Mouse (Mus musculus) heart, adult 8-10 months (tissue): ENCODE measurements around the gene Exosc5. TPM values are rescaled to one million over a fixed set of nuclear protein-coding genes. Genes with fewer than 3 reads are reported as not detected.

Experiments
- DNase-seq: peaks from one replicate; pipeline ENCODE4 v3.0.0; 2022; ENCODE audit warnings: low spot score
- total RNA-seq, 4 experiments: library from RNA; stranded (reverse); gene quantifications; 2 replicates each; pipeline ENCODE4 v1.2.4; 2022

The Exosc5 gene
- total RNA-seq, 4 experiments from 2014 or later = 17.5 to 20.4 (median 19.3) TPM

DNA sequence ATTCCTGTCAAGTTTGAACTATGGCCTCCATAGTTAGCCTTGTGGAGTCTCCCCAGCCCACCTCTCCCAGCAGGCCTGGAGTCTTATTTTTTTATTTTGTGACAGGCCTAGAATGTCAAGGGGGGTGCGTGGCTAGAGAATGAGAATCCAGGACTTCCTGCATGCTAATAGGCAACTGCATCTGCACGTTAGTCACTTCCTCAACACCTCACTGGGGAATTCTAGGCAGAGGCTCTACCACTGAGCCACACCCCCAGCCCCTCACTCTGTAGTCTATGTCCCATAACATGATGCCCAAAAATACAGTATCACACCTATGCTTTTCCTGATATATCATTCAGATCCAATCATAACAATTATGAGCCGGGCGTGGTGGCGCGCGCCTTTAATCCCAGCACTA is 18.0 kb downstream of the Exosc5 start:
- no peak for DNase-seq

DNA sequence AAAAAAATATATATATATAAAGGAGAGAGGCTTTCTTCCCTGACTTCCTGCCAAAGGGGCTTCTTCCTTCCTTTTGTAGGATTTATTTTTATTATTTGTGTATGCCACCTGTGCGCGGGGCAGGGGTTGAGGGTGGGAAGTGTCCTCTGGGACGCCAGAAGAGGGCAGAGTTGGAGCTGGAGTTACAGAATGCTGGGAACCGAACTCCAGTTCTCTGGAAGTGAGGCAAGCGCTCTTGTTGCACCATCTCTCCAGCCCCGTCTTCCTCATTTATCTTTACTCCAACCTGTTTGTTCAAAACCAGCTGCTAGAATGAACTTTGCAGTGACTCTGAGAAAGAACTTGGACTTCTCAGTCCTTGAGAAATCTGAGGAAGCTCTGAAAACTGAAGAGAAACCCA is 21.0 kb downstream of the Exosc5 start:
- no peak for DNase-seq

DNA sequence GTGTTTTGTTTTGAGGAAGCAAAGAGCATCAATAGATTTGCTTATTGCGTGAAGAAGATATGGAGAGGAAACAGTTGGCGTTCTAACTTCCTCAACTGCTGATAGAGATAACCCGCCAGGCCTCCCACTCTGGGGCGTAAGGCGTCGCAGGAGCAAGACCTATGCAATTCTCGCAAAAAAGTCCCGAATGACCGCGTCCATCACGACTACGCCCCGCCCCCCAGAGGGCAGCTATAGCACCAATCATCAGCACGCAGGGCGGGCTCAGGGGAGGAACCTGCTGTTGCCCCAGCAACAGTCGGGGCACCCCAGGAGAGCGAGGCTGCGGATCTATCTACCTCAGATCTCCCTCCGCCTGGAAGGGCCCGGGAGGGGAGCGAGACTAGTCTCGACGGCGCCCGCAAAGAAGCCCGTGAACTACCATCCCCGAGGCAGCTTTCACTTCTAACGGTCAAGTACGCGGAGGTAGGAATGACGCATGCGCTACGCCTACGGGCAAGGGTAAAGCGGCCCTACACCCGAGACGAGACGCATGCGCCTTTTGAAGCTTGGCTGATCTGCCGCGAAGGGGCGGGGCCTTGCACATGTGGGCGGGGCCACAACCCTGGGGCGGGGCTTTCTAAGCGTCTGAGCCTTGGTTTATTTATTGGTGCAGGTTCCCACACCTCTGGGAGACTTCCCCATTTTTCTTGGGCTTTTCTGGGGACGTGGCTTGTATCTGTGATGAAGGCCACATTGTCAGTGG is 21.7 kb downstream of the Exosc5 start, which contains the start of gene B9d2:
Gene B9d2 (plus strand): TSS at position 267 of the 745 bp plus-strand sequence.
- DNase-seq = peak; percentile 96

DNA sequence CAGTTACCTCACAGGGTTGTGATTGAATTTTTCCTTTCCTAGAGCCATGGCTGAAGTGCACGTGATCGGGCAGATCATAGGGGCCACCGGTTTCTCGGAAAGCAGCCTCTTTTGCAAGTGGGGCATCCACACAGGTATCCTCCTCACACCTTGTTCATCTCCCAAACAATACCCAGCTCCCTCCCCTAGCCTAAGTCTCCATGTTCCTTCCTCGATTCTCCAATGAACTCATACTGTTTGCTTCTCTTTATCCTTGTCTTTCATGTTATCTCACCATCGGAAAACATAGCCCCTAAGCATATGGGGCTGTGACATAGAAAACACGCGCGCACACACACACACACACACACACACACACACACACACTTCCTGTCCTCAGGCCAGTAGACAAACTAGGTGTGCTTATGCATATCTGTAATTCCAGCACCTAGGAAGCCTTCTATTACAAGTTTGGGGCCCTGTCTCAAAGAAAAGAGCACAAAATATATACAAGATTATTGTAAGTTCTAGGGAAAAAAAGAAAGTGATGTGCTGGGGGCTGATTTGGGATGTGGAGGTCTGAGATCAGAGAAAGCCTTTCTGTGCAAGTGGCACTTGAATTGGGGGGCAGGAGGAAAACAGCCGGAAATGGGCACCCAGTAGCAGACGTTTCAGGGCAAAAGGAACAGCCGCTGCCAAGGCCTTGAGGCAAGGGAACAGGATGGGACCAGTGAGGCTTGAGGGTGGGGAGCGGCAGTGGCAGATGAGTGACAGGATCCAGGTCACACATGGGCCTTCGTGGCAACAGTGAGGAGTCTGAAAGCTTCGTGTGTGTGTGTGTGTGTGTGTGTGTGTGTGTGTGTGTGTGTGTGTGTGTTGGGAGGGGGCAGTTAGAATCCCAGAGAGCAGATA is 22.6 kb downstream of the Exosc5 start:
- no peak for DNase-seq

DNA sequence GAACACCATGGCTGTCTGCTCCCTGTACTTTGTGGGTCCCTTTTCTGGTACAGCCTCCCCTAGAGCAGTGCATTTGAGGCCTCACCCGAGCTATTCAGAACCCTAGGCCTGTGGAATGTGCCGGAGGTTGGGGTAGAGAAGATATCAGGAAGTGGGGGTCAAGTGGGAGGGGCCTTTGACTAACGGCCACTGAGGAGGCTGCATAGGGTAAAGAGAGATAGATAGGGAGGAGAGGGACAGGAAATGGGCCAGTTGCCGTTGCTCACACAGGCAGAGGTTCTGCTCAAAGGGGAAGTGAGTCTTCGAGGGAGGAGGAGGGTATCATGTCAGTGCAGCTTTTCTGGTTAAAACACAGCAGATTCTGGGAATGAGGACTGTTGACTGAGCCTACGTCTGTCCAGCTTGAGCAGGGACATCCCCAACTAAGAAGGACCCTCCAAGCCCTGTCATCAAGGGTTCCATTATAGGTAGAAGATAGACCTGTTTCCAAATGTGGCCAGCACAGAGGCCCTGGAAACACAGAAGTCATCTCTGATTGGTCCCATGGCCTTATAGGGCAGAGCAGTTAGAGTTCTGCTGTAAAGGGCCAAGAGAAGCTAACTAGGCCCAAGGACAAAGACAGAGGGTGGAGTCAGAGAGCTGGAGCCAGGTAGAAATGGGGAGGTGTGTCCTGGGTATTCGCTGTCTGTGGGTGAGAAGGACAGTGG is 24.7 kb downstream of the Exosc5 start:
- no peak for DNase-seq

DNA sequence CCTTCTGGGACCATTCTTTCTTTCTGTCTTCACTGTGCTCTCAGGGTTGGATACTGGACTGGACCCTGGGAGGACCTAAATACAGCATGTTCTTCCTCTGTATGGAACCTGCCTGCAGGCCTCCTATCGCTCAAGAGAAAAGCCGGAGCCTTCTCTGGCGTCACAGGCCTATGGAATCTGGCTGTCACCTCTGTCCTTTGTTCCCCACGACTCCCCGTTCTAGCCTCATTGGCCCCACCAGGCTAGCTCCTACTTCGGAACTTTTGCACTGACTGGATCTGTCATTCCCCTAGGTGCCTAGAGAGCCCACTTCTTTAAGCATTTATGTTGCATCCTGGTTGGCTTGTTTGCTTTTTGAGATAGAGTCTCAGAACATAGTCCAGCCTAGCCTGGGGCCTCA is 25.7 kb downstream of the Exosc5 start:
- DNase-seq = no peak

DNA sequence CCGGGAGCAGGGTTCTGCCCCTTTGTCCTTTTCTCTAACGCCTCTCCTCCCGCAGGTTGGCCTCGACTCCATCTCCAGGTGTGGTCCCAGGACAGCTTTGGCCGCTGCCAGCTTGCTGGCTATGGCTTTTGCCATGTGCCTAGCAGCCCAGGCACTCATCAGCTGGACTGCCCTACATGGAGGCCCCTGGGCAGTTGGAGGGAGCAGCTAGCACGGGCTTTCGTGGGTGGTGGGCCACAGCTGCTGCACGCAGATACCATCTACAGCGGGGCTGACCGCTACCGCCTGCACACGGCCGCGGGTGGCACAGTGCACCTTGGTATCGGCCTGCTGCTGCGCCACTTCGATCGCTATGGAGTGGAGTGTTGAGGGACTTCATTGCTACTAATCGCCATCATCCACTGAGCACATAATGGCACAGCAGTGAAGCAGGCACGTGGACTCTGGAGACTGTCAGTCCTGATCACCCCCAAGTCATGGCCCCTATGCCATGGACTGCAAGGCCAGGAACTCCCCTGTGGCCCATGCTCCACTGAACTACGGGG is 27.0 kb downstream of the Exosc5 start:
- DNase-seq = no peak

DNA sequence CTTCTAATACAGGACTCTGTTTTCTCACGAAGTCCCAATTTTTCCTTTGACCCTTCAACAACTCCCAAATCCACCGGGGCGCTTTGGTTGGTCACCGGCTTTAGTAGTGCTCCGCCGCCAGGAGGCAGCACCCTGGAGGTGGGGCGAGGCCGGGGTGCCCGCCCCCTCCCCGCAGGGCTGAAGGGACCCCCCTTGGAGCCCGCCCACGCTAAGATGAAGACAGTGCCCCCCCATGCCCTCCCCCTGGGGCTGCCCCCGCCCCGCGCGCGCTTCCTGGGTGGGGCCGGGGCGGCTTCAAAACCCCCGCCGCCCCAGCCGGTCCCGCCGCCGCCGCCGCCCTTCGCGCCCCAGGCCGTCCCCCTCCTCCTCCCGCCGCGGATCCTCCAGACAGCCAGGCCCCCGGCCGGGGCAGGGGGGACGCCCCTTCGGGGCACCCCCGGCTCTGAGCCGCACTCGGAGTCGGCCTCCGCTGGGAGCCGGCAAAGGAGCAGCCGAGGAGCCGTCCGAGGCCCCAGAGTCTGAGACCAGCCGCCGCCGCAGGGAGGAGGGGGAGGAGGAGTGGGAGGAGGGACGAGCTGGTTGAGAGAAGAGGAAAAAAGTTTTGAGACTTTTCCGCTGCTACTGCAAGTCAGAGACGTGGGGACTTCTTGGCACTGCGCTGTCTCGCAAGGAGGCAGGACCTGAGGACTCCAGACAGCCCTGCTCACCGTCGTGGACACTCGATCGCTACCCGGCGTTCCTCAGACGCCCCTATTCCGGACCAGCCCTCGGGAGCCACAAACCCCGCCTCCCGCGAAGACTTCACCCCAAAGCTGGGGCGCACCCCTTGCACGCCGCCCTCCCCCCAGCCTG is 27.9 kb downstream of the Exosc5 start, which contains the start of gene Tgfb1:
Gene Tgfb1 (plus strand): TSS at position 323 of the 852 bp plus-strand sequence.
- DNase-seq = peak; percentile 69

DNA sequence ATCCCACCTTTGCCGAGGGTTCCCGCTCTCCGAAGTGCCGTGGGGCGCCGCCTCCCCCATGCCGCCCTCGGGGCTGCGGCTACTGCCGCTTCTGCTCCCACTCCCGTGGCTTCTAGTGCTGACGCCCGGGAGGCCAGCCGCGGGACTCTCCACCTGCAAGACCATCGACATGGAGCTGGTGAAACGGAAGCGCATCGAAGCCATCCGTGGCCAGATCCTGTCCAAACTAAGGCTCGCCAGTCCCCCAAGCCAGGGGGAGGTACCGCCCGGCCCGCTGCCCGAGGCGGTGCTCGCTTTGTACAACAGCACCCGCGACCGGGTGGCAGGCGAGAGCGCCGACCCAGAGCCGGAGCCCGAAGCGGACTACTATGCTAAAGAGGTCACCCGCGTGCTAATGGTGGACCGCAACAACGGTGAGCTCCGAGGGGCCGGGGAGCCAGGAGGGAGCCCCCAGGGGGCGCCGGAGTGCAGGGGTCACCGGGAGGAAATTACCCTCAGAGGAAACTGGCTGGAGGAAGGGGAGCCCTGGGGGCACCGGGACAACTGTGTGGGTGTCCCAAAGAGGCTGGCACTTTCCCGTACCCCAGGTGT is 28.9 kb downstream of the Exosc5 start:
- peak; percentile 50 for DNase-seq

DNA sequence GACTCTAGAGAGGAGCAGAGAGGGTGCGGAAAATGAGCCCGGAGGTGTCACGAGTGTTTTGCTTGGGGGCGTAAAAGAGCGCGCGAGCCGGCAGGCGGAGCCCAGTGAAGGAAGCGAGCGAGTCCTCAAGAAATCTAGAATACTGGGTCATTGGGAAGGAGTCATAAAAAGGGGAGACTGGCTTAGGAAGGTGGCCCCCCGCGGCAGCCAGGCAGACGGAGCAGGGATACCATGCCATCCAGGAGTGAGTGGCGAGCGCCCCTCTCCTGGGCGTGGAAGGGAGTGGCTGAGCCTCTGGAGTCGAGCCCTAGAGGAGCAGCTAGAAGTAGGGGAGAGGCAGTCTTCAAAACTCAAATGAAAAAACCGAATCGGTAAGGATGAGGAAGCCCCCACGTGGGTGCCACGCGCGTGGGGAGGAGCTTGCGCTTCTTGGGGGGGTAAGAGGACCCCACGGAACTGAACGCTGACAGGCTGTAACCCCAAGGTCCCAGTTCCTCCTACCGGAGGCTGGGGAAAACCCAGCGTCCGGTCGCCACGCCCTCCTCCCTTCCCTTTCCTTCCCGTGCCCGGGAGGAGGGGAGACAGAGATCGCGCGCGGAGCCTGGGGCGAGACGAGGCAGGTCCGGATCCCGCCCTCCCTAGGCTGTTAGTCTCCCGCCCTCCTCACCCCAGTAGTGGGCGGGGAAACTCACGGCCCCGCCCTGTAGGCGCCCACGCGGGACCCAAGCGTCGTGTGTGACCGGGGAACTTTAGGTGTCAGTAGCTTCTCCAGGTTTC is 30.0 kb downstream of the Exosc5 start:
- DNase-seq = peak; percentile 85

DNA sequence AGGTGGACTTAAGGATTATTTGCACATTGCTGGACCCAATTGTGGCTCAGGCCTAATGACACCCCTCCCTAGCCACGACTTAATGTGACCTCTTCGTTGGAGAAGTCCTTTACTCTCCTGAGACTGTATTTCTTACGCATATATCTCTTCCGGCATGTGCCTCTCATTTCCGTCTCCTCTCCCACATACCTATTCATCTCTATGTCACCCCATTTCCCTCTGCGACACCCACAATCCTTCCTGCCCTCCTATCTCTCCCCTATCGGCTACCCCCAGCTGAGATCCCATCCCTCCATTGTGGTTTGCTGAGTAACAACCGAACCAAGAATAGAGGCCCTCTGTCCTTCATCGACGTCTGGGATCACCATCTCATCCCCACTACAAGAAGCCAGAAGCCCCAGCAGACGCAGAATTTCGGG is 30.6 kb downstream of the Exosc5 start:
- no peak for DNase-seq

DNA sequence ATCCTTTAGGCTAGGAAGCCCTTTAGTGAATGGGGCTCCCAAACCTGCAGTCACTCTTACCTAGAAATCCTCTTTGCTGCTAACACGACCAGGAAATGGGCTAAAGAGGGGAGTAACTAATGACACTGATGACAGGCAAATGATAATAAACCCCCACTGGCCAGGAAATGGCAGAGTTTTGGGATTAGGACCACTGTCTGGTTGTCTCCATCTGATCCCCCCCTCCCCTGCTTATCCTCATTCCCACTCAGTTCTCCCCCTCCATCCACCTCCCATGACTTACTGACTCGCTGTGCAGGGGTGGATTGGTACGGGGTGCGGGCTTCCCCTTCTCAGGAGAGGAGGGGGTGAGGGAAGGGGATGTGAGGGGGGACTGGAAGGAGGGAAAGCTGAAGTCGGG is 31.1 kb downstream of the Exosc5 start:
- DNase-seq = no peak

DNA sequence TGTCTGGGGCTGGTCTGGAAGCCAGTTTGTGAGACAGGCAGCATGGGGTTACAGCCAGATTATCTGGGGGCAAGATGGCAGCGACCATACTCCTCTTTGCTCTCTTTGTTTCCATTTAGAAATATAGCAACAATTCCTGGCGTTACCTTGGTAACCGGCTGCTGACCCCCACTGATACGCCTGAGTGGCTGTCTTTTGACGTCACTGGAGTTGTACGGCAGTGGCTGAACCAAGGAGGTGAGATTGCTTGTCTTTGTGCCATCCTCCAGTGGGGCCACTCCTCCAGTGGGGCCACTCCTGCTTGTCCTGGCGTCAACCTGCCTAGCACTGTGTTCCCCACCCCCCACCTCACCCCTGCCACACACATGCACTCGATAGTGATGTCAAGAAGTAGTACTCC is 35.1 kb downstream of the Exosc5 start:
- DNase-seq = no peak

DNA sequence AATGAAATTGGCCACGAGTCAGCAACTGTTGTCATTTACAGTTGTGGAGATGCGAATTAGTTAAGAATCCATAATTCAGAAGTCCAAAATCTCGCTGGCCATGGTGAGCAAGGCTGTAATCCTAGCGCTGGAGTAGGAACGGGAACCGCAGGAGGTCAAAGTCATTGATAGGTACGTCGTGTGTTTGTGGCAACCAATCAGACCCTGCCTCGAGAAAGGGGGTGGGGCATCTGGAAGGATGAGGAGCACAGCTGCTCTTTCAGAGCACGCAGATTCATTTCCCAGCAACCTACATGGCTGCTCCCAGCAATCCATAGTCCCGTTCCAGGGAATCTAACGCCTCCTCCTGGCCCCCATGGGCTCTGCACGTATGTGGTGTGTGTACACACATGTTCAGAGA is 40.9 kb downstream of the Exosc5 start:
- DNase-seq = no peak

DNA sequence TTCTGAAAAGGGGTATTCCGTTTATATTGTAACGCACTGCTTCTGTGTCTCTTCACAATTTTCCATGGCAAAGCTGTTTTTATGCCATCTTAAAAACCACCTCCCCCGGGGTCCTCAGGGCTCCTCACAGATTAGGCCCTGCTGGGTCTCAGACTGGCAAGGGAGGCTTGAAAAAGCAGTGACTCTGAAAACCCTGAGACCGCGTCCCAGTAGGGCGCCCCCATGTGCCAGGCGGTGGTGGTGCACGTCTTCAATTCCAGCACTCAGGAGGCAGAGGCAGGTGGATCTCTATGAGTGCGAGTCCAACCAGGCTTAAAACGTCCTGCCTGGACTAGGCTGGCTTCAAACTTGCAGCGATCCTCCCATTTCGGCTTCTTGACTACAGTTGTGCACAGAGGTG is 41.8 kb downstream of the Exosc5 start:
- no peak for DNase-seq

DNA sequence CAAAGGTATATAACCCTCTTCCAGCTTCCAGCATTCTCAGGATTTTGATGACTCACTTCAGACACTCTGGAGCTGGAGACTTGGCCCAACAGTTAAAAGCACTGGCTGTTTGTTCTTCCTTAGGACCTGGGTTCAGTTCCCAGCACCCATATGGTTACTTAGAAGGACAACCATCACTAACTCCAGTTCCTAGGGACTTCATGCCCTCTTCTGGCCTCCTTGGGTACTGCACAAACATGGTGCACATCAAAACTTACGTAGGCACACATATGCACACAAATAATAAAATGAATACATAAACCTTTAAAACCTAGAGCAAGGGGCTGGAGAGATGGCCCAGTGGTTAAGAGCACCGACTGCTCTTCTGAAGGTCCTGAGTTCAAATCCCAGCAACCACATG is 43.4 kb downstream of the Exosc5 start:
- no peak for DNase-seq

DNA sequence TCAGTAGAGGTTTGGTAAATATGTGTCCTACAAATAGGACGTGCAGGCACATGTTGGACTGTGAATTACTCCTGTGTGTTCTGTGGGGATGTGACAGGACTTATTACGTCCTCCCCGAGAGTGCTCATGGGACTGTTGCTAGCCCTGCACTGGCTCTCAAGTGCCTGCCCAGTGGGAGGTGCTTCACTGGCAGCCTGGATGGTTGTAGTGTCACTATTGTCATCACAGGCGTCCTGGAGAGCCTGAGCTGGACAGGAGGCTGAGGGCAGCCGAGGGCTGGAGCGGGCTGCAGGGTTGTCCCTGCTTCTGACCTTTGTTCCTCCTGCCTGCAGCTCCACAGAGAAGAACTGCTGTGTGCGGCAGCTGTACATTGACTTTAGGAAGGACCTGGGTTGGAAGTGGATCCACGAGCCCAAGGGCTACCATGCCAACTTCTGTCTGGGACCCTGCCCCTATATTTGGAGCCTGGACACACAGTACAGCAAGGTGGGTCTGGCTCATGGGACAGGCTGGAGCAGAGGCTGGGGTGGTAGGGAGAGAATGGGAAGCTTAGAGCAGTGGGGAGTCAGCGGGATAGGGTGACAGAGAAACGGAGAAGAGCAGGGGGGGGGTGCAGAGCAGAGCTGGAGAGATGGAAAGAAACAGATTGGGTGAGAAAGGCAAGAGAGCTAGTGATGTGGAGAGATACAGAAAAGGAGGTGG is 45.0 kb downstream of the Exosc5 start:
- DNase-seq = peak; percentile 44

DNA sequence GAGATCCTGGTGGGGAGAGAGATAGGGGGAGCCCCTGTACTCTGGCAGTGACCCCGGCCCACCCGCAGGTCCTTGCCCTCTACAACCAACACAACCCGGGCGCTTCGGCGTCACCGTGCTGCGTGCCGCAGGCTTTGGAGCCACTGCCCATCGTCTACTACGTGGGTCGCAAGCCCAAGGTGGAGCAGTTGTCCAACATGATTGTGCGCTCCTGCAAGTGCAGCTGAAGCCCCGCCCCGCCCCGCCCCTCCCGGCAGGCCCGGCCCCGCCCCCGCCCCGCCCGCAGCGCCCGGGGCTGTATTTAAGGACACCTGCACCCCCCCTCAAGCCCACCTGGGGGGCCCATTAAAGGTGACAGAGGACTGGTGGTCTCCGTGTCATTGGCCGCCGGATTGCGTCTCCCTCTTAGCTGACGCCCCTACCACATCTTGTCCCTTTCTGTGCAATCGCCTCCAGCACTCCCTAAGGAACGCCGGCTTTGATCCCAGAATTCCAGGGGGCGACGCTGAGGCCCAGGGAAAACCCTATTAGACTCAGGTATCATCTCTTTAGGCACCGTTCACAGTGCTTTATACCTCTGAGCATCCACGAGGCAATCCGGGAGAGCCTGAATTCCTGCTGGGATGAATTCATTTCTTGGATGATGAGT is 45.9 kb downstream of the Exosc5 start:
- no peak for DNase-seq
